Mouse (Mus musculus): Measurements from ENCODE around the gene Hnf1a.

Hnf1a gene

GRCm38 (mm10) chr5:114979250-114980121 lies 8.6 kb upstream of the Hnf1a start:
- peak; percentile 62 to 70 for DNase-seq (ENCODE audit: low spot score in 2 of 2)

- DNase-seq (ENCODE audit: low spot score in 2 of 2) = no peak
Measured at GRCm38 (mm10) chr5:114978888-114979249, 8.0 kb upstream of the Hnf1a start.

GRCm38 (mm10) chr5:114978473-114978872 lies 7.6 kb upstream of the Hnf1a start:
- DNase-seq (ENCODE audit: low spot score in 2 of 2) = no peak

- no peak for DNase-seq (ENCODE audit: low spot score in 2 of 2)
Measured at GRCm38 (mm10) chr5:114976935-114977334, 6.0 kb upstream of the Hnf1a start.

GRCm38 (mm10) chr5:114973131-114973530 lies 2.2 kb upstream of the Hnf1a start:
- no peak for DNase-seq (ENCODE audit: low spot score in 2 of 2)

- no peak for DNase-seq (ENCODE audit: low spot score in 2 of 2)
Measured at GRCm38 (mm10) chr5:114972201-114972600, 1.3 kb upstream of the Hnf1a start.

GRCm38 (mm10) chr5:114969609-114970215 lies 1.2 kb downstream of the Hnf1a start:
- no peak for DNase-seq (ENCODE audit: low spot score in 2 of 2)

- no peak for DNase-seq (ENCODE audit: low spot score in 2 of 2)
Measured at GRCm38 (mm10) chr5:114969064-114969463, 1.8 kb downstream of the Hnf1a start.

GRCm38 (mm10) chr5:114968651-114969050 lies 2.2 kb downstream of the Hnf1a start:
- DNase-seq (ENCODE audit: low spot score in 2 of 2) = no peak

GRCm38 (mm10) chr5:114967523-114968268 lies 3.2 kb downstream of the Hnf1a start:
- no peak for DNase-seq (ENCODE audit: low spot score in 2 of 2)

GRCm38 (mm10) chr5:114964967-114965898 lies 5.7 kb downstream of the Hnf1a start:
- DNase-seq (ENCODE audit: low spot score in 2 of 2) = peak; percentile 21 to 24

- DNase-seq (ENCODE audit: low spot score in 2 of 2) = peak in 1 of 2 experiments; percentile 18
Measured at GRCm38 (mm10) chr5:114964315-114964966, 6.5 kb downstream of the Hnf1a start.

GRCm38 (mm10) chr5:114961590-114962360 lies 9.1 kb downstream of the Hnf1a start:
- DNase-seq (ENCODE audit: low spot score in 2 of 2) = no peak

GRCm38 (mm10) chr5:114958069-114958468 lies 12.8 kb downstream of the Hnf1a start:
- DNase-seq (ENCODE audit: low spot score in 2 of 2) = no peak

GRCm38 (mm10) chr5:114953326-114953725 lies 17.6 kb downstream of the Hnf1a start:
- DNase-seq (ENCODE audit: low spot score in 2 of 2) = no peak

- no peak for DNase-seq (ENCODE audit: low spot score in 2 of 2)
Measured at GRCm38 (mm10) chr5:114951279-114951880, 19.5 kb downstream of the Hnf1a start.

- DNase-seq (ENCODE audit: low spot score in 2 of 2) = no peak
Measured at GRCm38 (mm10) chr5:114950669-114951068, 20.2 kb downstream of the Hnf1a start.

- DNase-seq (ENCODE audit: low spot score in 2 of 2) = no peak
Measured at GRCm38 (mm10) chr5:114949812-114950211, 21.1 kb downstream of the Hnf1a start.

GRCm38 (mm10) chr5:114949316-114949715 lies 21.6 kb downstream of the Hnf1a start:
- DNase-seq (ENCODE audit: low spot score in 2 of 2) = no peak

- DNase-seq (ENCODE audit: low spot score in 2 of 2) = no peak
Measured at GRCm38 (mm10) chr5:114948891-114949290, 22.0 kb downstream of the Hnf1a start.

Data from urinary bladder, adult 18-20 months (tissue).